ENCODE assay signal across 11 mouse cellular contexts in genomic region chr12:36028968-36029645, GRCm38 (mm10). TPM values are rescaled to one million over a fixed set of nuclear protein-coding genes. Genes with fewer than 3 reads are reported as not detected.
DNase-seq lines count a peak whose midpoint lies in the region; TF ChIP-seq lines count a peak whose summit lies in the region.
"Had no signal": no experiment of that assay in that cellular context is flagged by ENCODE, and none has a peak within 500 bp of the region (broad histone marks: within the 10 kb centered on the region; RNA-seq: fewer than 3 reads in every experiment).

No protein-coding gene starts in this region.

- peaks cover 18% of the 10 kb centered on the region for H3K36me3 ChIP-seq in heart, adult 2 months (ENCODE audit: control insufficient read depth, insufficient read depth, low read length)
- H3K36me3 ChIP-seq in heart, embryonic 10.5 days: no peaks in the 10 kb centered on the region
- peaks cover 0 to 8% of the 10 kb centered on the region in 2 experiments; a peak in 2 of 4 replicates for H3K36me3 ChIP-seq in MEL (ENCODE audit: control insufficient read depth in 1 of 2, insufficient read depth in 2 of 2, low read length in 2 of 2)
- H3K36me3 ChIP-seq in megakaryocyte, embryonic 14.5 days (replicated peaks; ENCODE audit: low read length): peaks cover 10% of the 10 kb centered on the region
- H3K36me3 ChIP-seq: intestine, embryonic 15.5 days had no signal

- intact Hi-C loops in heart, adult 2 months (cut with DNase I): no loop called here

- no peak overlapping the region for H3K9ac ChIP-seq in heart, adult 2 months (ENCODE audit: low read depth, low read length)
- H3K9ac ChIP-seq in MEL (ENCODE audit: control insufficient read depth, low read depth, low read length, poor library complexity, severe bottlenecking): peak overlapping the region; percentile 60
- H3K9ac ChIP-seq: intestine, embryonic 15.5 days had no signal

- peaks cover 9% of the 10 kb centered on the region for H3K4me1 ChIP-seq in heart, adult 2 months (ENCODE audit: control insufficient read depth, insufficient read depth, low read length)
- H3K4me1 ChIP-seq in heart, embryonic 10.5 days: peaks cover 5% of the 10 kb centered on the region; the same call in 1 of the 2 replicates
- H3K4me1 ChIP-seq in MEL (ENCODE audit: control insufficient read depth in 1 of 2, insufficient read depth in 2 of 2, low read length in 2 of 2): peaks cover 0 to 5% of the 10 kb centered on the region in 2 experiments; a peak in 1 of 4 replicates
- H3K4me1 ChIP-seq in megakaryocyte, embryonic 14.5 days: peaks cover 51% of the 10 kb centered on the region
- H3K4me1 ChIP-seq: intestine, embryonic 15.5 days had no signal

- TF ChIP-seq CTCF in heart, adult 2 months (IDR thresholded peaks at IDR 0.05): no peak
- TF ChIP-seq CTCF in MEL (IDR thresholded peaks at IDR 0.05 in 2 of 3, conservative IDR thresholded peaks at IDR 0.05 in 1 of 3; ENCODE audit: control insufficient read depth in 1 of 3, insufficient read depth in 1 of 3, low read depth in 2 of 3, low read length in 3 of 3, poor library complexity in 1 of 3, severe bottlenecking in 1 of 3): no peak

- no peak for TF ChIP-seq EP300 in heart, adult 2 months (IDR thresholded peaks at IDR 0.05; ENCODE audit: insufficient read depth, low read depth, low read length)
- TF ChIP-seq EP300 in MEL (IDR thresholded peaks at IDR 0.05; ENCODE audit: low read depth in 1 of 2, low read length in 2 of 2): no peak

- 42% methylated on average over 5 of the region's 5 CpGs for WGBS in heart, adult 2 months
- WGBS in heart, embryonic 10.5 days: 60% methylated on average over 5 of the region's 5 CpGs

- H3K79me2 ChIP-seq in heart, adult 2 months (replicated peaks; ENCODE audit: control insufficient read depth, insufficient read depth, low read length): no peaks in the 10 kb centered on the region; the same call in none of the 2 replicates
- H3K79me2 ChIP-seq in MEL (ENCODE audit: control insufficient read depth, insufficient read depth, low read length, poor library complexity): 0 out of 2 replicates have a peak, but pooled peaks cover 1% of the 10 kb centered on the region

- H3K4me3 ChIP-seq in heart, adult 2 months: no peak overlapping the region
- H3K4me3 ChIP-seq in heart, embryonic 10.5 days: no peak overlapping the region
- peak overlapping the region; percentile 53 to 62 for H3K4me3 ChIP-seq in MEL (ENCODE audit: control insufficient read depth in 1 of 2, insufficient read depth in 1 of 2, low read depth in 2 of 2, low read length in 2 of 2)
- peak overlapping the region; percentile 42 for H3K4me3 ChIP-seq in megakaryocyte, embryonic 14.5 days (replicated peaks)
- H3K4me3 ChIP-seq: intestine, embryonic 15.5 days had no signal

- peak overlapping the region; percentile 81 for H3K27ac ChIP-seq in heart, adult 2 months
- H3K27ac ChIP-seq in heart, embryonic 10.5 days: no peak overlapping the region
- peak overlapping the region; percentile 78 for H3K27ac ChIP-seq in MEL (ENCODE audit: control insufficient read depth, low read depth, low read length)
- H3K27ac ChIP-seq: intestine, embryonic 15.5 days had no signal

- TF ChIP-seq RAD21 in MEL (IDR thresholded peaks at IDR 0.05; ENCODE audit: low read depth, low read length): no peak

- peak in 1 of 2 experiments; percentile 31 for DNase-seq in heart, adult 2 months
- no peak for DNase-seq in heart, embryonic 10.5 days (ENCODE audit: low spot score)
- DNase-seq in lung, postnatal 4 days: peak; percentile 18 to 33
- DNase-seq in lung, postnatal 10 days: no peak
- DNase-seq in MEL (ENCODE audit: low read depth, low spot score): peak; percentile 37
- DNase-seq in adrenal gland, postnatal 25 days: no peak
- no peak for DNase-seq in urinary bladder, adult 18-20 months (ENCODE audit: low spot score in 2 of 2)
- DNase-seq: cerebellum, adult 2 months had no signal

- H3K27me3 ChIP-seq in heart, adult 2 months (ENCODE audit: control insufficient read depth, insufficient read depth, low read length): no peaks in the 10 kb centered on the region
- no peaks in the 10 kb centered on the region for H3K27me3 ChIP-seq in heart, embryonic 10.5 days (ENCODE audit: insufficient read depth, poor library complexity, severe bottlenecking)
- no peaks in the 10 kb centered on the region for H3K27me3 ChIP-seq in MEL (ENCODE audit: control insufficient read depth in 1 of 2, insufficient read depth in 2 of 2, low read length in 2 of 2)
- no peaks in the 10 kb centered on the region for H3K27me3 ChIP-seq in megakaryocyte, embryonic 14.5 days (replicated peaks)
- H3K27me3 ChIP-seq: intestine, embryonic 15.5 days had no signal

- no peak for TF ChIP-seq POLR2A in heart, adult 2 months (IDR thresholded peaks at IDR 0.05; ENCODE audit: insufficient read depth, low read depth, low read length)
- no peak for TF ChIP-seq POLR2A in MEL (IDR thresholded peaks at IDR 0.05; ENCODE audit: control insufficient read depth in 1 of 2, insufficient read depth in 1 of 2, low read depth in 1 of 2, low read length in 2 of 2, poor library complexity in 1 of 2)

- no peaks in the 10 kb centered on the region for H3K9me3 ChIP-seq in heart, embryonic 10.5 days
- H3K9me3 ChIP-seq in MEL (replicated peaks; ENCODE audit: insufficient read depth, low read length): no peaks in the 10 kb centered on the region
- H3K9me3 ChIP-seq in megakaryocyte, embryonic 14.5 days: no peaks in the 10 kb centered on the region; the same call in 1 of the 2 replicates
- H3K9me3 ChIP-seq: intestine, embryonic 15.5 days had no signal

TF ChIP-seq in MEL, 35 proteins besides CTCF, POLR2A, EP300 and RAD21:
- TF ChIP-seq E2F4 (IDR thresholded peaks at IDR 0.05; ENCODE audit: borderline replicate concordance, low read depth, low read length) (no peak), ZNF384 (IDR thresholded peaks at IDR 0.05; ENCODE audit: low read depth, low read length) (no peak), POLR2AphosphoS2 (IDR thresholded peaks at IDR 0.05; ENCODE audit: low read length) (no peak), KAT2A (conservative IDR thresholded peaks at IDR 0.05; ENCODE audit: low read depth, low read length) (no peak), TBP (IDR thresholded peaks at IDR 0.05; ENCODE audit: low read depth, low read length) (no peak), USF1 (IDR thresholded peaks at IDR 0.05; ENCODE audit: low read depth, low read length) (no peak), GABPA (IDR thresholded peaks at IDR 0.05; ENCODE audit: low read depth, low read length) (no peak), ZKSCAN1 (IDR thresholded peaks at IDR 0.05; ENCODE audit: low read depth, low read length) (no peak), ZC3H11A (IDR thresholded peaks at IDR 0.05; ENCODE audit: low read depth, low read length) (no peak)

RNA-seq across cellular contexts. Expression of gene Tspan13, which starts 13.2 kb away (rescaled TPM):
- 10 to 100 TPM; 41.2 to 47.2 TPM for total RNA-seq in heart, adult 2 months (2021)
- 61.1 and 73.0 TPM in 2 replicates for polyA plus RNA-seq in heart, adult 2 months (2012; rRNA removed)
- 72.7 and 75.8 TPM in 2 replicates for polyA plus RNA-seq in heart, embryonic 10.5 days (2016; fragmentation: Nextera tagmentation; extraction: Ambion mirVana)
- total RNA-seq in MEL (2012; rRNA removed): 23.0 and 23.7 TPM in 2 replicates
- 10 to 100 TPM in 1 of 2 experiments, not detected in 1; 37.5 TPM for polyA plus RNA-seq in MEL (2012; ENCODE audit: insufficient read depth in 1 of 2, insufficient read length in 2 of 2, low read depth in 1 of 2, low replicate concordance in 2 of 2, missing spikeins in 1 of 2)
- 56.8 and 390 TPM in 2 replicates for polyA plus RNA-seq in megakaryocyte, embryonic 14.5 days (2012; ENCODE audit: insufficient read depth, low replicate concordance)
- total RNA-seq in adrenal gland, postnatal 25 days (2021): 8.8 and 11.7 TPM in 2 replicates

RNA-seq across cellular contexts. Expression of gene Agr2, which starts 36.4 kb away (rescaled TPM):
- total RNA-seq in heart, adult 2 months (2021): not detected
- 2.5 TPM in 1 of 2 replicates, not detected in the other for polyA plus RNA-seq in heart, adult 2 months (2012; rRNA removed)
- not detected in 2 replicates for polyA plus RNA-seq in heart, embryonic 10.5 days (2016; fragmentation: Nextera tagmentation; extraction: Ambion mirVana)
- total RNA-seq in MEL (2012; rRNA removed): not detected in 2 replicates
- not detected for polyA plus RNA-seq in MEL (2012; ENCODE audit: insufficient read depth in 1 of 2, insufficient read length in 2 of 2, low read depth in 1 of 2, low replicate concordance in 2 of 2, missing spikeins in 1 of 2)
- not detected in 2 replicates for polyA plus RNA-seq in megakaryocyte, embryonic 14.5 days (2012; ENCODE audit: insufficient read depth, low replicate concordance)
- not detected in 2 replicates for total RNA-seq in adrenal gland, postnatal 25 days (2021)
- total RNA-seq: left cerebral cortex, postnatal 10 days had no signal
- polyA plus RNA-seq: cerebellum, adult 2 months had no signal

Comparison
In these comparisons a context has a peak if more than half of its experiments do, and no peak if none do; other contexts are left out.
1. DNase-seq: peak in lung, postnatal 4 days (2 of 2) and MEL (single experiment); none in heart, embryonic 10.5 days (single experiment), lung, postnatal 10 days (single experiment), adrenal gland, postnatal 25 days (single experiment) and urinary bladder, adult 18-20 months (0 of 2).
2. H3K4me3 ChIP-seq: peak in MEL (2 of 2) and megakaryocyte, embryonic 14.5 days (single experiment); none in heart, adult 2 months (single experiment) and heart, embryonic 10.5 days (single experiment).